Mouse (Mus musculus) kidney, adult 2 months (tissue): ENCODE measurements around the gene Rpl9-ps6. TPM values are rescaled to one million over a fixed set of nuclear protein-coding genes. Genes with fewer than 3 reads are reported as not detected.
"Not testable (repeated sequence)": the region's sequence is repeated elsewhere in the genome, so short reads cannot be mapped to it uniquely, and the experiment has no call there.

ENCODE experiments used
- DNase-seq: peaks from one replicate; pipeline ENCODE4 v3.0.0; 2021
- H3K27ac ChIP-seq: fragments of 200-500 bp; 2 replicates; pipeline ENCODE4 v1.5.1; 2012; ENCODE audit warnings: low read depth, low read length, control low read depth, inconsistent platforms; ENCODE audit not compliant: insufficient read depth
- H3K27me3 ChIP-seq: fragments of 200-500 bp; replicated peaks from 2 replicates; pipeline ENCODE4 v1.6.1; 2012; ENCODE audit warnings: mild to moderate bottlenecking, moderate library complexity, low read length, inconsistent platforms; ENCODE audit not compliant: control insufficient read depth, insufficient read depth
- H3K36me3 ChIP-seq: fragments of 200-500 bp; 2 replicates; pipeline ENCODE4 v1.6.1; 2012; ENCODE audit warnings: mild to moderate bottlenecking, moderate library complexity, low read length, inconsistent platforms; ENCODE audit not compliant: control insufficient read depth, insufficient read depth
- H3K4me1 ChIP-seq: fragments of 200-500 bp; 2 replicates; pipeline ENCODE4 v1.6.1; 2011; ENCODE audit warnings: low read length; ENCODE audit not compliant: control insufficient read depth, insufficient read depth
- H3K4me3 ChIP-seq: fragments of 200-500 bp; 2 replicates; pipeline ENCODE4 v1.5.1; 2011; ENCODE audit warnings: mild to moderate bottlenecking, low read depth, low read length, control low read depth; ENCODE audit not compliant: insufficient read depth
- CTCF ChIP-seq: fragments of 200-500 bp; conservative IDR thresholded peaks from 2 replicates; pipeline ENCODE4 v1.5.1; 2011; ENCODE audit warnings: low read depth, mild to moderate bottlenecking, control low read depth, low read length, moderate library complexity, mixed read lengths; ENCODE audit not compliant: insufficient read depth, insufficient read length
- POLR2A ChIP-seq: fragments of 200-500 bp; IDR thresholded peaks from one replicate; pipeline ENCODE4 v1.6.1; 2011; ENCODE audit warnings: low read depth, low read length, control low read depth
- WGBS: fragments of 180-500 bp; shearing (Covaris S2); methylation state at CpG from one replicate; pipeline ENCODE4 v1.1.7; 2018; 5-methylcytosine and 5-hydroxymethylcytosine counted together
- polyA plus RNA-seq: library from polyadenylated mRNA; depleted of rRNA; stranded (reverse); fragments of >200 nt; gene quantifications from 2 replicates; pipeline ENCODE4 v1.2.3, GENCODE M21; 2012

The Rpl9-ps6 gene
- polyA plus RNA-seq, 1 experiment: 9.4 TPM

- no peak for TF ChIP-seq CTCF
- no peak for TF ChIP-seq POLR2A
- DNase-seq: no peak
- Histone ChIP-seq H3K4me3 (no peak overlapping the region), H3K27ac (no peak overlapping the region), H3K36me3 (no peaks in the 10 kb centered on the region), H3K27me3 (no peaks in the 10 kb centered on the region), H3K4me1 (peaks cover 19% of the 10 kb centered on the region; the same call in 1 of the 2 replicates)
- 98% methylated on average over 3 of the region's 3 CpGs for WGBS
Measured at GRCm38 (mm10) chr19:32492339-32492738, 26.0 kb upstream of the Rpl9-ps6 start.

- Histone ChIP-seq H3K36me3 (no peaks in the 10 kb centered on the region), H3K4me3 (no peak overlapping the region), H3K27ac (no peak overlapping the region), H3K27me3 (no peaks in the 10 kb centered on the region), H3K4me1 (peaks cover 18% of the 10 kb centered on the region; the same call in 1 of the 2 replicates)
- 76% methylated on average over 2 of the region's 2 CpGs for WGBS
- TF ChIP-seq POLR2A: no peak
- no peak for TF ChIP-seq CTCF
- DNase-seq: no peak
Measured at GRCm38 (mm10) chr19:32490976-32491375, 24.6 kb upstream of the Rpl9-ps6 start.

GRCm38 (mm10) chr19:32489166-32489895 is 23.0 kb upstream of the Rpl9-ps6 start:
- WGBS: 88% methylated on average over 12 of the region's 12 CpGs
- Histone ChIP-seq H3K4me3 (no peak overlapping the region), H3K36me3 (no peaks in the 10 kb centered on the region), H3K4me1 (peaks cover 13% of the 10 kb centered on the region; the same call in 1 of the 2 replicates), H3K27me3 (no peaks in the 10 kb centered on the region), H3K27ac (no peak overlapping the region)
- DNase-seq: no peak
- TF ChIP-seq CTCF (no peak), POLR2A (no peak)

- no peak for DNase-seq
- H3K27ac ChIP-seq: no peak overlapping the region
- no peak for TF ChIP-seq CTCF
- no peak for TF ChIP-seq POLR2A
- H3K27me3 ChIP-seq: no peaks in the 10 kb centered on the region
- H3K36me3 ChIP-seq: no peaks in the 10 kb centered on the region
- H3K4me1 ChIP-seq: peaks cover 10% of the 10 kb centered on the region; the same call in 1 of the 2 replicates
- no peak overlapping the region for H3K4me3 ChIP-seq
- 89% methylated on average over 8 of the region's 8 CpGs for WGBS
Measured at GRCm38 (mm10) chr19:32487595-32488255, 21.3 kb upstream of the Rpl9-ps6 start.

GRCm38 (mm10) chr19:32486106-32486724 is 19.8 kb upstream of the Rpl9-ps6 start:
- not testable (repeated sequence) for H3K4me1 ChIP-seq, H3K36me3 ChIP-seq, H3K27me3 ChIP-seq
- WGBS: under 1% methylated on average over 47 of the region's 47 CpGs
- TF ChIP-seq CTCF: peak; percentile 58
- peak; percentile 83 for DNase-seq
- Histone ChIP-seq H3K27ac (peak overlapping the region; percentile 55), H3K4me3 (peak overlapping the region; percentile 88)

- Histone ChIP-seq H3K4me3 (peak within 1 kb of the TSS; percentile 88), H3K27me3 (no peaks in the 10 kb centered on the region), H3K27ac (peak within 1 kb of the TSS; percentile 55), H3K36me3 (no peaks in the 10 kb centered on the region), H3K4me1 (peaks cover 10% of the 10 kb centered on the region; the same call in 1 of the 2 replicates)
- under 1% methylated on average over 64 of the region's 64 CpGs for WGBS
- TF ChIP-seq POLR2A (peak; percentile 18), CTCF (no peak)
- DNase-seq: peak; percentile 85
Measured at GRCm38 (mm10) chr19:32485681-32486105, 19.3 kb upstream of the Rpl9-ps6 start, which contains the start of gene Minpp1. TSS of gene Minpp1 (plus strand) at chr19:32485769.

- DNase-seq: no peak
- Histone ChIP-seq H3K27me3 (no peaks in the 10 kb centered on the region), H3K36me3 (no peaks in the 10 kb centered on the region), H3K4me1 (peaks cover 10% of the 10 kb centered on the region; the same call in 1 of the 2 replicates), H3K27ac (peak overlapping the region; percentile 32), H3K4me3 (peak overlapping the region; percentile 88)
- WGBS: 13% methylated on average over 13 of the region's 13 CpGs
- TF ChIP-seq CTCF (no peak), POLR2A (no peak)
Measured at GRCm38 (mm10) chr19:32484941-32485660, 18.7 kb upstream of the Rpl9-ps6 start.
